Mouse (Mus musculus) spleen, adult 12 weeks (tissue): ENCODE measurements around the gene 3110082I17Rik.
A peak's percentile ranks its signal among the peaks of the same experiment; 100 is the strongest.

ENCODE experiments used
- DNase-seq: peaks from one replicate; pipeline ENCODE4 v3.0.0; 2022; ENCODE audit warnings: low spot score

The 3110082I17Rik gene

GRCm38 (mm10) chr5:139378271-139378556 is 82.1 kb downstream of the 3110082I17Rik start:
- DNase-seq, result no peak

GRCm38 (mm10) chr5:139377468-139378270 is 82.7 kb downstream of the 3110082I17Rik start, which contains the start of gene Gpr146:
Gene Gpr146, plus strand, starts transcription at chr5:139377697.
- DNase-seq, result no peak

GRCm38 (mm10) chr5:139374841-139375240 is 85.5 kb downstream of the 3110082I17Rik start:
- no peak for DNase-seq

- DNase-seq, result no peak
Observed at GRCm38 (mm10) chr5:139373889-139374444, 86.4 kb downstream of the 3110082I17Rik start.

- DNase-seq, result no peak
Observed at GRCm38 (mm10) chr5:139373126-139373525, 87.2 kb downstream of the 3110082I17Rik start.

- DNase-seq, result peak; percentile 91
Observed at GRCm38 (mm10) chr5:139371631-139372401, 88.5 kb downstream of the 3110082I17Rik start.

- DNase-seq, result no peak
Observed at GRCm38 (mm10) chr5:139371118-139371517, 89.2 kb downstream of the 3110082I17Rik start.

GRCm38 (mm10) chr5:139370336-139370735 is 90.0 kb downstream of the 3110082I17Rik start:
- DNase-seq, result no peak

- no peak for DNase-seq
Observed at GRCm38 (mm10) chr5:139368638-139369320, 91.5 kb downstream of the 3110082I17Rik start.

- DNase-seq, result no peak
Observed at GRCm38 (mm10) chr5:139367884-139368458, 92.4 kb downstream of the 3110082I17Rik start.

- no peak for DNase-seq
Observed at GRCm38 (mm10) chr5:139366484-139366883, 93.8 kb downstream of the 3110082I17Rik start.

- DNase-seq, result no peak
Observed at GRCm38 (mm10) chr5:139365827-139366226, 94.5 kb downstream of the 3110082I17Rik start.

GRCm38 (mm10) chr5:139364911-139365571 is 95.3 kb downstream of the 3110082I17Rik start:
- no peak for DNase-seq

- peak; percentile 83 for DNase-seq
Observed at GRCm38 (mm10) chr5:139364260-139364910, 95.9 kb downstream of the 3110082I17Rik start.

- DNase-seq, result no peak
Observed at GRCm38 (mm10) chr5:139363858-139364257, 96.5 kb downstream of the 3110082I17Rik start.

GRCm38 (mm10) chr5:139359244-139359643 is 101.1 kb downstream of the 3110082I17Rik start:
- no peak for DNase-seq

GRCm38 (mm10) chr5:139358653-139359052 is 101.7 kb downstream of the 3110082I17Rik start:
- DNase-seq, result no peak

GRCm38 (mm10) chr5:139355235-139355772 is 105.0 kb downstream of the 3110082I17Rik start:
- peak; percentile 65 for DNase-seq

- no peak for DNase-seq
Observed at GRCm38 (mm10) chr5:139353946-139354345, 106.4 kb downstream of the 3110082I17Rik start.

- no peak for DNase-seq
Observed at GRCm38 (mm10) chr5:139353496-139353895, 106.8 kb downstream of the 3110082I17Rik start.

- DNase-seq, result no peak
Observed at GRCm38 (mm10) chr5:139352317-139352716, 108.0 kb downstream of the 3110082I17Rik start, which contains the start of gene Cyp2w1. Gene Cyp2w1, plus strand, starts transcription at chr5:139352617.
